Mouse (Mus musculus): ENCODE measurements around the gene Rad54l. TPM values are rescaled to one million over a fixed set of nuclear protein-coding genes. Genes with fewer than 3 reads are reported as not detected.

Rad54l gene
- polyA plus RNA-seq, 1 experiment from 2014 or later = 46.5 TPM

DNA sequence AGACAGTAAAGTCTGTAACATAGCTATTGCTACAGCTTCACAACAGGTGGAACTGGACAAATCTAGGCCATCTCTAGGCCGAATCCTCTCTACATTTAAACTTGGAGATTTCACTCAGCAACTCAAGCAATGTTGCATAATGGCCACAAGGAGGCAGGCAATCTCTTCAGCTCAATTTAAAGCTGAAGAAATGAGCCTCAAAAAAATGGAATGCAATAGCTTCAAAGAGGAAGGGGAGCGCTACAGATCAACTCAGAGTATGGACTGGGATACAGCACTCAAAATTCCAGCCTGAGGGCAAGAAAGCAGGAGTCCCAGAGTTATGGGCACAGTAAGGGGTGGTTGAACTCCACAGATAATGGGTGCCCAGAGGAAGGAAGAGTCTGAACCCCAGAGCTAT lies 11.5 kb upstream of the Rad54l start:
- WGBS = 46% methylated on average over 2 of the region's 2 CpGs
- ATAC-seq (ENCODE audit: low FRiP score, low read depth) = no peak

DNA sequence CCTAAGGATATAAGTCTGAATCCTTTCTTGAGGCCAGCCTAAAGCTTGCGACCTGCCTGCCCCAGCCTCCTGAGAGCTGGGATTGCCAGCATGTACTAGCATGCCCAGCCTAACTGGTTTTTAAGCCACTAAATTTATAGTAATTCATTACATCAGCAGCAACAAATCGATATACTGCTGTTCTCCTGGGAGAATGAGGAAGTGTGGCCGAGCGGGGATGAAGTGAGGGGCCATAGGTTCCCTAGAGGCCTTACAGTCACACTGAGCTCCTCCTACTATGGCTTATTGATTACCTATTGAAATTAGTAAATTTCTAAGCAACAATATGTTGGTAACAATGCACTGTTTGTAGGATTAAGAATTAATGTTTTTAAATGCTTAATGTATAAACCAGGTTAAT lies 9.6 kb upstream of the Rad54l start:
- no peak overlapping the region for H3K9ac ChIP-seq (replicated peaks)
- 88% methylated on average over 4 of the region's 4 CpGs for WGBS

More for the DNA sequence above, 11.5 kb upstream of the Rad54l start:
- no peak overlapping the region for H3K4me3 ChIP-seq
- H3K4me2 ChIP-seq (replicated peaks) = no peak overlapping the region
- no peak overlapping the region for H3K27ac ChIP-seq (replicated peaks)
- no peaks in the 10 kb centered on the region for H3K9me3 ChIP-seq
- H3K9ac ChIP-seq (replicated peaks) = no peak overlapping the region
- no peaks in the 10 kb centered on the region for H3K4me1 ChIP-seq
- H3K36me3 ChIP-seq = no peaks in the 10 kb centered on the region
- no peaks in the 10 kb centered on the region for H3K27me3 ChIP-seq

DNA sequence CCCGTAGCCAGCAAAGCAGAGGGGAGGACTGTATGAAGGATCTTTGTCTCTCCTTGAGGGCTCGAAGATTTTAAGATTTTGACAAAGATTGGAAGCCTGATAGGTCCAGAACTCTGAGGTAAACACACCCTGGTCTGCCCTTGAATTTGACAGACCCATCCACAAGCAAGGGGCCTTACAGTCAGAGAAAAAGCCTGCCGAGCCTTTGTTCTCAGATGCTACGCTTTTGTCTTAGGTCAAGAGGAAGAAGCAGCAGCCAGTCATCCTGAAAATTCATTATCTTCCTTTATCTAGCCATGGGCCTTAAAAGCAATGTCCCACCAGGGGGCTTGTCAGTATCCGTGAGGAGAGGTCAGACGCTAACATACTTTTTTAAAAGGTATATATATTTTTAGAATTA lies 4.5 kb upstream of the Rad54l start:
- Histone ChIP-seq H3K27ac (replicated peaks) (no peak overlapping the region), H3K4me1 (peaks cover 15% of the 10 kb centered on the region), H3K4me3 (no peak overlapping the region), H3K9me3 (no peaks in the 10 kb centered on the region), H3K36me3 (no peaks in the 10 kb centered on the region), H3K9ac (replicated peaks) (no peak overlapping the region), H3K4me2 (replicated peaks) (no peak overlapping the region), H3K27me3 (no peaks in the 10 kb centered on the region)
- ATAC-seq (ENCODE audit: low FRiP score, low read depth) = no peak
- 72% methylated on average over 6 of the region's 6 CpGs for WGBS

More for the DNA sequence above, 9.6 kb upstream of the Rad54l start:
- no peak for ATAC-seq (ENCODE audit: low FRiP score, low read depth)
- H3K4me2 ChIP-seq (replicated peaks) = no peak overlapping the region
- H3K27ac ChIP-seq (replicated peaks) = no peak overlapping the region
- no peak overlapping the region for H3K4me3 ChIP-seq
- H3K4me1 ChIP-seq = no peaks in the 10 kb centered on the region
- no peaks in the 10 kb centered on the region for H3K27me3 ChIP-seq
- no peaks in the 10 kb centered on the region for H3K9me3 ChIP-seq
- H3K36me3 ChIP-seq = no peaks in the 10 kb centered on the region

DNA sequence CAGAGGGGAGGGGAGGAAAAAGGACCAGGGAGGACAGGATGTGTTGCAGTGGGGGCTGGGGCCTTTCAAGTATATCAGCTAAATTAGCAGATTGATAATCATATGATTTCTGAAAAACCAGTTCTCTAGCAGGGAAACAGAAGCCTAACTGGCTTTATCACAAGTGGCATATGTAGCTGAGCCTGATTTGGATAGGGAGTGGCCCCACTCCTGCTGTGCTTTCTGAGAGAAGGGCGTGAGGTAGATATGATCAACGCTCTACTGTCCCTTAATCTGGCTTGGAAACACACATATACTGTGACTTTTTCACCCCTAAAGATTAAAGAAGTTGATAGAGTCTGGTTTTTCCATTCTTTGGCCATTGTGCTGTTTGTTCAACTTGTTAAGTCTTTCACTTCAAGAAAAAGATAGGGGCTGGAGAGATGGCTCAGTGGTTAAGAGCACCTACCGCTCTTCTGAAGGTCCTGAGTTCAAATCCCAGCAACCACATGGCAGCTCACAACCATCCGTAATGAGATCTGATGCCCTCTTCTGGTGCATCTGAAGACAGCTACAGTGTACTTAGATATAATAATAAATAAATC lies 2.4 kb upstream of the Rad54l start:
- WGBS = 94% methylated on average over 4 of the region's 4 CpGs
- no peak for ATAC-seq (ENCODE audit: low FRiP score, low read depth)

DNA sequence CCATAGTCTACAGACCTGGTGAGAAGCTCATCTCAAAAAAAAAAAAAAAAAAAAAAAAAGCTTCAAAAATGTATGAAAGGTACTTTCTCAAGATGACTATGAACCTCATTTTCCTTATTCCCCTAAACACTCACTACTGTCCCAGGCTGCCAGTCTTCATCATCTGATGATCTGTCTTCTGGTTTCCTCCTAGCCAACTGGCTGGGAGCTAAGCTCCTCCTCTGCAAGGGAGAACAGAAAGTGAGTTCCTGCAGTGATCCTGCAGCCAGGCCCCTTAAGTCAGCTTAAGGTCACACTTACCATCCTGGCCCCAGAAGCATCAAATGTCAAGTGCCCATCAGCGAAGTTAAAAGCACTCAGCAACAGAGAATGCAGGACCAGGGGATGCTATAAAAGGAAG lies 728 bp downstream of the Rad54l start:
- Histone ChIP-seq H3K4me2 (replicated peaks) (peak overlapping the region; percentile 78), H3K27ac (replicated peaks) (no peak overlapping the region), H3K36me3 (peaks cover 10% of the 10 kb centered on the region; the same call in 1 of the 2 replicates), H3K9me3 (no peaks in the 10 kb centered on the region), H3K4me3 (peak overlapping the region; percentile 64), H3K27me3 (no peaks in the 10 kb centered on the region), H3K4me1 (peaks cover 21% of the 10 kb centered on the region), H3K9ac (replicated peaks) (peak overlapping the region; percentile 70)
- 5% methylated on average over 1 of the region's 1 CpGs for WGBS
- no peak for ATAC-seq (ENCODE audit: low FRiP score, low read depth)

More for the DNA sequence above, 2.4 kb upstream of the Rad54l start:
- Histone ChIP-seq H3K27me3 (no peaks in the 10 kb centered on the region), H3K4me3 (no peak overlapping the region), H3K4me2 (replicated peaks) (no peak overlapping the region), H3K4me1 (peaks cover 21% of the 10 kb centered on the region), H3K9me3 (no peaks in the 10 kb centered on the region), H3K27ac (replicated peaks) (no peak overlapping the region), H3K9ac (replicated peaks) (no peak overlapping the region), H3K36me3 (no peaks in the 10 kb centered on the region)

DNA sequence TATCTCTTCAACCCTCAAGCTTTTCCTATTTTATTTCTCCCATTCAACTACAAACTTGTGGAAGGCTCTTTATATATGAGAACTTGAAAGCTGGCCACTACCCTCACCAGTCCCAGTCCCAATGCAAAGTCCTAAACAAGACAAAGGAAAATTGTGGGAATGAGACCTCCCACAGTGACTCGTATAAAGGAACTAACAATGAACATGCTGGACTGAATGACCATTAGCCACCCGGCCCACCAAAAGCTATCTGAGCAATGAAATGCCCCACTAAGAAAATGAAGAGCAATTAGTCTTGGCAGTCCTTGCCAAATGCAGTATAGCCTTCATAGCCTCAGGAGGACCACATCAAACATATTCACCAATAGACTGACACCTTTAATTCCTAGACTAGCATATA lies 12.0 kb downstream of the Rad54l start:
- no peak for ATAC-seq (ENCODE audit: low FRiP score, low read depth)
- no peak overlapping the region for H3K4me2 ChIP-seq (replicated peaks)
- H3K36me3 ChIP-seq = peaks cover 40% of the 10 kb centered on the region
- H3K4me1 ChIP-seq = no peaks in the 10 kb centered on the region
- no peaks in the 10 kb centered on the region for H3K27me3 ChIP-seq
- no peak overlapping the region for H3K9ac ChIP-seq (replicated peaks)
- H3K4me3 ChIP-seq = no peak overlapping the region
- 72% methylated on average over 2 of the region's 2 CpGs for WGBS
- no peak overlapping the region for H3K27ac ChIP-seq (replicated peaks)
- H3K9me3 ChIP-seq = no peaks in the 10 kb centered on the region

DNA sequence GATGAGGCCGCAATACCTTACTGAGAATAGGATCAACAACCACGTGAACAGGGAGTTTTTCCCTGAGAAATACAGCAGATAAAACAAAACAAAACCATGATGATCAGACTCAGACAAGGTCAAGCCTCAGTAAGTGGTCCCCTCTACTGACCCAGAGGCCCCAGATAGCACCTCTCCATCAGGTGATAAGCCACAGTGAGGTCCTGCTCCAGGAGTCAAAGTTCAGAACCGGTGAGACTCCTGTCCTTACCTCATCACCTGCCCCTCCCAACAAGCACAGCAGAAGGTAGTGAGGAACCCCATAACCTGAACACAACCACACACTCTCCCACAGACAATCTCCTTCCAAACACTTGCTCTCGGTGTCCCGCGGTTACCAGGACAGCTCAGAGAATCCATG lies 12.8 kb downstream of the Rad54l start:
- Histone ChIP-seq H3K9me3 (no peaks in the 10 kb centered on the region), H3K4me3 (no peak overlapping the region), H3K27ac (replicated peaks) (no peak overlapping the region), H3K9ac (replicated peaks) (no peak overlapping the region), H3K4me1 (no peaks in the 10 kb centered on the region), H3K4me2 (replicated peaks) (no peak overlapping the region), H3K27me3 (no peaks in the 10 kb centered on the region), H3K36me3 (peaks cover 41% of the 10 kb centered on the region)
- 98% methylated on average over 6 of the region's 6 CpGs for WGBS
- ATAC-seq (ENCODE audit: low FRiP score, low read depth) = no peak

DNA sequence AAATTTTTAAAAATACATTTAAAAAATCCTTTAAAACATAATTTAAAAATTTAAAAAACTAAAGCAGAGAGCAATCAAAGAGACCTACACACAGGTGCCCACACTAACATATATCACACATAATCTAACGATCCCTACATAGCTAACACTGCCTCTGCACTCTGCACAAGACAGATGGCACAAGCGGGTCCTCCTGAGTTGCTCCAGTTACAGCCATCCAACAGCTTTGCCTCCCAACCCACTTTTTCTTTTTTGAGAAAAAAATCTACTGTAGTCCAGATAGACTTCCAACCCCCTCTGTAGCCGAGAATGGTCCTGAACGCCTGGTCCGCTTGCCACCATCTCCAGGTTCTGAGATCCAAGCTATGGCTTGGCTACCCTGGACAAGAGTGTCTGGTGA lies 18.2 kb downstream of the Rad54l start:
- 95% methylated on average over 5 of the region's 5 CpGs for WGBS
- H3K4me1 ChIP-seq = no peaks in the 10 kb centered on the region
- peaks cover 69% of the 10 kb centered on the region for H3K36me3 ChIP-seq
- H3K9ac ChIP-seq (replicated peaks) = no peak overlapping the region
- H3K4me3 ChIP-seq = no peak overlapping the region
- no peaks in the 10 kb centered on the region for H3K27me3 ChIP-seq
- no peak overlapping the region for H3K4me2 ChIP-seq (replicated peaks)
- no peak for ATAC-seq (ENCODE audit: low FRiP score, low read depth)
- H3K9me3 ChIP-seq = no peaks in the 10 kb centered on the region
- no peak overlapping the region for H3K27ac ChIP-seq (replicated peaks)

DNA sequence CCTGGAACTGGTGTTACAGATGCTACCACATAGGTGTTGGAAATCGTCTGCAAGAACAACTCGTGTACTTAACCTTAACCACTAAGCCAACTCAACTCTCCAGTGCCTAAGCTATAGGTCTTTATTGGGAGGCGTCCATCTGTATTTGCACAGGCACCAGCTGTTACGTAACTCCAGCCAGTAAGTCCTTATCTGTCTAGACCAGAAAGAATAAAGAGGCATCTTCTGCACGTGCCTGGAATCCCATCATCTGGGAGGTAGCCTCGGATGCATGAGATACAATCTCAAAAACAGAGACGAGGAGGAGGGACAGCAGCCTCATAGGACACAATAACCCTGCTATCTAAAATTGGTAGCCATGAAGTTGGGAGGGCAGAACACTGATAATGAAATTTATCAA lies 22.5 kb downstream of the Rad54l start:
- no peak overlapping the region for H3K27ac ChIP-seq (replicated peaks)
- ATAC-seq (ENCODE audit: low FRiP score, low read depth) = no peak
- no peak overlapping the region for H3K4me3 ChIP-seq
- no peaks in the 10 kb centered on the region for H3K4me1 ChIP-seq
- H3K4me2 ChIP-seq (replicated peaks) = no peak overlapping the region
- peaks cover 88% of the 10 kb centered on the region for H3K36me3 ChIP-seq
- H3K9me3 ChIP-seq = no peaks in the 10 kb centered on the region
- WGBS = 80% methylated on average over 7 of the region's 7 CpGs
- no peaks in the 10 kb centered on the region for H3K27me3 ChIP-seq
- no peak overlapping the region for H3K9ac ChIP-seq (replicated peaks)

DNA sequence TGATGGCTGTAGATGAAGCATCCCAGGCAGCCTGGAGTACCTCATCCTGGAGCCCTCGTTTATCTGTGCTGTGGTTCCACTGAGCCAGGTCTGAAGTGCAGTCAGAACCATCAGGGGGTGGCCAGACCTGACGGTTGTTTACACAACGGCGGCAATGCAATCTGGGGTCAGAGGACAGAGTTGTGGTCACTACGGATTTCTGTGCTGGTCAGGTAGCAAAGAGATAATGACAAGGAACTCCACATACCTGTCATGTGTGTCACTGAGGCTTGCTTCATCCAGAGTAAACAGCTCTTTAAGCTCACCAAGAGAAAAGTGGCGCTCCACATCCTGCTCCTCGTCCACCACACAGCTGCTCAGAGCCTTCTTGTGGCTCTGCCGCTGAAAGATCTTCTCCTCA lies 26.3 kb downstream of the Rad54l start:
- H3K27ac ChIP-seq (replicated peaks) = no peak overlapping the region
- H3K4me3 ChIP-seq = no peak overlapping the region
- WGBS = 91% methylated on average over 8 of the region's 8 CpGs
- no peak overlapping the region for H3K4me2 ChIP-seq (replicated peaks)
- H3K9ac ChIP-seq (replicated peaks) = no peak overlapping the region
- H3K4me1 ChIP-seq = no peaks in the 10 kb centered on the region
- no peaks in the 10 kb centered on the region for H3K27me3 ChIP-seq
- ATAC-seq (ENCODE audit: low FRiP score, low read depth) = no peak
- H3K36me3 ChIP-seq = peaks cover 94% of the 10 kb centered on the region
- H3K9me3 ChIP-seq = no peaks in the 10 kb centered on the region

DNA sequence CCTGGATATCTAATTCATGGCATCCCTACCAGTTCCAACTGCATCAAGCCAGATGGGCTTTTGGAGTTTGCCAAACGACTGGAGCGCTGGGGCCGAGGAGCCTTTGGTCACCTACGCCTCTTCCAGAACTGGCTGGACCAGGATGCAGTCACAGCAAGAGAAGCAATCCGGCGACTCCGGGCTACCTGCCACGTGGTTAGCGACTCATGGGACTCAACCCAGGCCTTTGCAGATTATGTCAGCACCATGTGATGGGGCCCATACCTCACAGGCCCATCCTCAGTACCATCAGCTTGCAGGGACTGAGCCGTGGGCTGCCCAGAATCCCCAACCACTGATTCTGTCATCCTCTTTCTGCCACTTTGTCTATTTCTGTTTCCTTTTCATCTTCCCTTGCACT lies 27.2 kb downstream of the Rad54l start:
- no peak for ATAC-seq (ENCODE audit: low FRiP score, low read depth)
- 91% methylated on average over 10 of the region's 10 CpGs for WGBS
- no peaks in the 10 kb centered on the region for H3K27me3 ChIP-seq
- no peak overlapping the region for H3K4me2 ChIP-seq (replicated peaks)
- H3K9me3 ChIP-seq = no peaks in the 10 kb centered on the region
- no peak overlapping the region for H3K27ac ChIP-seq (replicated peaks)
- no peak overlapping the region for H3K4me3 ChIP-seq
- no peaks in the 10 kb centered on the region for H3K4me1 ChIP-seq
- no peak overlapping the region for H3K9ac ChIP-seq (replicated peaks)
- peaks cover 97% of the 10 kb centered on the region for H3K36me3 ChIP-seq

DNA sequence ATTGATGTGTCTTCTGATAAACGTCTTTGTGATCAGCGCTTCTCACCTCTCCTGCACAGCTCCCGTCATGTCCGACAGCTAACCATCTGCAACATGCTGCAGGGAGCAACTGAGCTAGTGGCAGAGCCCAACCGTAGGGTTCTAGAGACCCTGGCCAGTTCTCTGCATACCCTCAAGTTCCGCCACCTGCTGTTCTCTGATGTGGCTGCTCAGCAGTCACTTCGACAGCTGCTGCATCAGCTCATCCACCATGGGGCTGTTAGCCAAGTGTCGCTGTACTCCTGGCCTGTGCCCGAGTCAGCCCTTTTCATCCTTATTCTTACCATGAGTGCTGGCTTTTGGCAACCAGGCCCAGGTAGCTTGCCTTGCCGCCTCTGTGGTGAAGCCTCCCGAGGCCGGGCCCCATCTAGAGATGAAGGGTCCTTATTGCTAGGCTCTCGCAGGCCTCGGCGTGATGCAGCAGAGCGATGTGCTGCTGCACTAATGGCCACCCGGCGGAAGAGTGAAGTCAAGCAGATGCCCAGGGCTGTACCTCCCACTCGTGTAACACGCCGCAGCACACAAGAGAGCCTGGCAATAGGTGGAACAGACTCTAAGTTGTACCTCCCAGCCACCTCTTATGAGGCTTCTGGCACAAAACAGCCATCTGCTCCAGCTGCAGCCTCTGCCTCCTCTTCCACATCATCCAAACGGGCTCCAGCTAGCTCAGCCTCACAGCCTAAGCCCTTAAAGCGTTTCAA lies 34.8 kb downstream of the Rad54l start:
- Histone ChIP-seq H3K9ac (replicated peaks) (no peak overlapping the region), H3K27ac (replicated peaks) (no peak overlapping the region), H3K27me3 (no peaks in the 10 kb centered on the region), H3K4me3 (no peak overlapping the region), H3K4me2 (replicated peaks) (no peak overlapping the region), H3K4me1 (no peaks in the 10 kb centered on the region), H3K9me3 (no peaks in the 10 kb centered on the region), H3K36me3 (peaks cover 92% of the 10 kb centered on the region)
- no peak for ATAC-seq (ENCODE audit: low FRiP score, low read depth)
- 88% methylated on average over 23 of the region's 23 CpGs for WGBS

All from midbrain, embryonic 12.5 days (tissue).